Mouse (Mus musculus) liver, embryonic 14.5 days (tissue): ENCODE data around the gene Capzb. TPM values are rescaled to one million over a fixed set of nuclear protein-coding genes. Genes with fewer than 3 reads are reported as not detected.

Experiments used
- ATAC-seq: fragments of 200-750 bp; cut with Nextera tagmentation; 2 replicates; pipeline ENCODE4 v1.8.0; 2017; ENCODE audit warnings: moderate number of reproducible peaks, mild to moderate bottlenecking, moderate library complexity; ENCODE audit not compliant: insufficient read depth
- DNase-seq, 3 experiments: peaks; one replicate each; pipeline ENCODE4 v3.0.0-alpha.2; 2012 to 2013; ENCODE audit warnings: low read depth in 3 of 3, low spot score in 3 of 3
- H3K27ac ChIP-seq: fragments of 300-500 bp; sonication (generic); 2 replicates; pipeline ENCODE4 v1.5.1; 2014; ENCODE audit warnings: moderate library complexity, mild to moderate bottlenecking, control low read depth, inconsistent platforms
- H3K27me3 ChIP-seq: fragments of 300-500 bp; sonication (generic); 2 replicates; pipeline ENCODE4 v1.6.1; 2014; ENCODE audit warnings: mild to moderate bottlenecking, low read length, moderate library complexity; ENCODE audit not compliant: control insufficient read depth, insufficient read depth
- H3K36me3 ChIP-seq: fragments of 300-500 bp; sonication (generic); replicated peaks from 2 replicates; pipeline ENCODE4 v1.6.1; 2014; ENCODE audit warnings: low read depth; ENCODE audit not compliant: control insufficient read depth, insufficient read depth
- H3K4me1 ChIP-seq, 2 experiments: fragments of 200-500 bp in 1 of 2; fragments of 300-500 bp in 1 of 2; sonication (generic) in 1 of 2; replicated peaks; 2 replicates each; pipeline ENCODE4 v1.6.1; 2012 to 2014; ENCODE audit warnings: antibody characterized with exemption in 1 of 2, inconsistent platforms in 1 of 2, low read length in 1 of 2; ENCODE audit not compliant: control insufficient read depth in 2 of 2, insufficient read depth in 2 of 2
- H3K4me2 ChIP-seq: fragments of 300-500 bp; sonication (generic); 2 replicates; pipeline ENCODE4 v1.6.1; 2014; ENCODE audit warnings: low read depth, mild to moderate bottlenecking, control low read depth, moderate library complexity
- H3K4me3 ChIP-seq, 2 experiments: fragments of 200-500 bp in 1 of 2; fragments of 300-500 bp in 1 of 2; sonication (generic) in 1 of 2; 2 replicates each; pipeline ENCODE4 v1.5.1; 2012 to 2014; ENCODE audit warnings: low read depth in 2 of 2, low read length in 2 of 2, mild to moderate bottlenecking in 2 of 2, control low read depth in 1 of 2, inconsistent platforms in 1 of 2, moderate library complexity in 1 of 2; ENCODE audit not compliant: insufficient read depth in 1 of 2
- H3K9ac ChIP-seq: fragments of 300-500 bp; sonication (generic); replicated peaks from 2 replicates; pipeline ENCODE4 v1.6.1; 2014; ENCODE audit warnings: mild to moderate bottlenecking, control low read depth, moderate library complexity
- H3K9me3 ChIP-seq: fragments of 300-500 bp; sonication (generic); 2 replicates; pipeline ENCODE4 v1.6.1; 2016; ENCODE audit warnings: low read length, mixed read lengths; ENCODE audit not compliant: control insufficient read depth
- CTCF ChIP-seq: IDR thresholded peaks from 2 replicates; pipeline ENCODE4 v1.5.1; 2016; ENCODE audit warnings: antibody characterized with exemption, low read depth, control low read depth
- EP300 ChIP-seq: IDR thresholded peaks from 2 replicates; pipeline ENCODE4 v1.6.1; 2016; ENCODE audit warnings: antibody characterized with exemption, low read depth
- WGBS: fragments of 180-500 bp; shearing (Covaris S2); extraction: QIAGEN DNeasy Blood & Tissue Kit; methylation state at CpG from one replicate; pipeline ENCODE4 v1.1.7; 2014; ENCODE audit not compliant: insufficient replicate concordance; 5-methylcytosine and 5-hydroxymethylcytosine counted together
- polyA plus RNA-seq, 2 experiments: library from polyadenylated mRNA; depleted of rRNA in 1 of 2; stranded (reverse) in 1 of 2; unstranded in 1 of 2; fragments of >200 nt; fragmentation: Nextera tagmentation in 1 of 2; extraction: Ambion mirVana in 1 of 2; gene quantifications; 2 replicates each; pipeline versions ENCODE4 v1.2.1 to v1.2.3; 2012 to 2014

The Capzb gene
- polyA plus RNA-seq, 2 experiments = 63.0 to 110 TPM

DNA sequence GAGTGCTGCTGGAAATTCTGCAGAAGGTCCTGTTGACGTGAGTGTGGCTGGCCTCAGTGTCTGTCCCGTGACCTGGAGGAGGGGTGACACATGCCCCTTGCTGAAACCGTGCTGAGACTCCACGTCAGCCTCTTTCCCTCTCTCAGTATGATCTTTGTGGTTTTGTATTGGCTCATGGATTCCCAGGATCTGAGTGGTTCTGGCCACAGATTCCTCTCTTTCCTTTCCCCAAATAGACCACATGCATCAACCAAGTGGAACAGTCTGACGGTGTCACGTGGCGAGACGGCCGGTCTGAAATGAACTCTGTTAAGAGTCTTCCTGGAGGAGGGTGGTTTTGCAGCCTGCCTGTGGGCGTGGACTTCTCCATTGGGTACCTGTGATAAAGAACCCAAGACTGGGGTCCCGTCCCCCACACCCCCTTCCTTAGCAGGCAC, 21.3 kb downstream of the Capzb start:
- Histone ChIP-seq H3K27me3 (no peaks in the 10 kb centered on the region), H3K27ac (no peak overlapping the region), H3K4me3 (no peak overlapping the region), H3K9ac (no peak overlapping the region), H3K4me2 (no peak overlapping the region), H3K36me3 (no peaks in the 10 kb centered on the region), H3K9me3 (no peaks in the 10 kb centered on the region), H3K4me1 (peaks cover 13 to 30% of the 10 kb centered on the region in 2 experiments; a peak in 3 of 4 replicates)
- TF ChIP-seq EP300 (no peak), CTCF (no peak)
- 53% methylated on average over 11 of the region's 11 CpGs for WGBS
- ATAC-seq (no peak), DNase-seq (no peak)

DNA sequence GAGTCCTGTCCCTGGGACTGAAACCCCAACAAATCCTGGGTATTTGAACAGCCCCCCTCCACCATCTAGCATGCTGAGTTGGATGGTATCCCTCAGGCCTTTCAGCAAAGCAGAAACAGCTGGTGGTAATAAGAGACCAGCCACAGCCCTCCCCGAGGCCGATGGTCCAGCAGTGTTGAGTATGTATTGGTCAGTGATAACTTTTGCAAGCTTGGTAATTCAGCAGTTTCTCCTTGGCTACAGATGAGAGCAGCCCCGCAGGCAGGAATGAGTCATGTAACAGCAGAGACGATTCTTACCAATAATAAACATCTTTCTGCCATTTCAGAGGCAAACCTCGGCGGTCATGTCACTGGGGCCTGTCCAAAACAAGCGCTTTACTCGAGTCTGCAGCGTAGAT, 23.9 kb downstream of the Capzb start:
- Histone ChIP-seq H3K9me3 (no peaks in the 10 kb centered on the region), H3K4me2 (no peak overlapping the region), H3K9ac (no peak overlapping the region), H3K27me3 (no peaks in the 10 kb centered on the region), H3K4me3 (no peak overlapping the region), H3K27ac (no peak overlapping the region), H3K36me3 (no peaks in the 10 kb centered on the region), H3K4me1 (peaks cover 6 to 18% of the 10 kb centered on the region in 2 experiments; a peak in 3 of 4 replicates)
- no peak for ATAC-seq
- WGBS = 77% methylated on average over 9 of the region's 9 CpGs
- TF ChIP-seq EP300 (no peak), CTCF (no peak)
- no peak for DNase-seq

GRCm38 (mm10) chr4:139218539-139218938, 25.8 kb downstream of the Capzb start:
- ATAC-seq (peak; percentile 37; the same call in 1 of the 2 replicates), DNase-seq (no peak)
- no peaks in the 10 kb centered on the region for H3K9me3 ChIP-seq
- H3K27me3 ChIP-seq = no peaks in the 10 kb centered on the region
- no peak overlapping the region for H3K4me2 ChIP-seq
- no peak for TF ChIP-seq EP300
- H3K36me3 ChIP-seq = no peaks in the 10 kb centered on the region
- no peak overlapping the region for H3K9ac ChIP-seq
- no peak overlapping the region for H3K4me3 ChIP-seq
- peaks cover 0 to 3% of the 10 kb centered on the region in 2 experiments; a peak in 1 of 4 replicates for H3K4me1 ChIP-seq
- no peak overlapping the region for H3K27ac ChIP-seq
- 44% methylated on average over 3 of the region's 3 CpGs for WGBS

- Histone ChIP-seq H3K27me3 (no peaks in the 10 kb centered on the region), H3K36me3 (no peaks in the 10 kb centered on the region), H3K27ac (no peak overlapping the region), H3K9ac (no peak overlapping the region), H3K4me2 (no peak overlapping the region), H3K9me3 (no peaks in the 10 kb centered on the region), H3K4me3 (no peak overlapping the region), H3K4me1 (peaks cover 0 to 3% of the 10 kb centered on the region in 2 experiments; a peak in 1 of 4 replicates)
- no peak for TF ChIP-seq EP300
- no peak for TF ChIP-seq CTCF
- ATAC-seq = no peak
- WGBS = 67% methylated on average over 4 of the region's 4 CpGs
- no peak for DNase-seq
These were observed 27.0 kb downstream of the Capzb start for GRCm38 (mm10) chr4:139219656-139220055.

DNA sequence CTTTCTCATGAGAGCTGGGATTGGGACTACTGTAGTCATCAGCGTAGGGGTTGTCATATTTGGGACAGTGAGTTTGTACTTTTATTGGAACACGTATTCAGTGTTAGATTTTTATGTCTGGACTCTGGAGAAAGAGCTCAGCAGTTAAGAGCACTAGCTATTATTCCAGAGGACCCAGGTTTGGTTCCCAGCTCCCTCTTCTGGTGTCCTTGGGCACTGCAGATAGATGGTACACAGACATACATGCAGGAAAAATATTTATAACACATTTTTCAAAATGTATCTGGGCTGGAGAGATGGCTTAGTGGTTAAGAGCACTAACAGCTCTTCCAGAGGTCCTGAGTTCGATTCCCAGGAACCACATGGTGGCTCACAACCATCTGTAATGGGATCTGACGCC, 28.3 kb downstream of the Capzb start:
- no peaks in the 10 kb centered on the region for H3K27me3 ChIP-seq
- DNase-seq = no peak
- H3K36me3 ChIP-seq = no peaks in the 10 kb centered on the region
- no peaks in the 10 kb centered on the region for H3K9me3 ChIP-seq
- H3K9ac ChIP-seq = no peak overlapping the region
- 55% methylated on average over 4 of the region's 4 CpGs for whole genome bisulfite sequencing
- H3K27ac ChIP-seq = no peak overlapping the region
- ATAC-seq = no peak
- peaks cover 0 to 3% of the 10 kb centered on the region in 2 experiments; a peak in 1 of 4 replicates for H3K4me1 ChIP-seq
- TF ChIP-seq CTCF (peak; percentile 57), EP300 (no peak)
- no peak overlapping the region for H3K4me2 ChIP-seq
- H3K4me3 ChIP-seq = no peak overlapping the region
